Mouse (Mus musculus): Measurements from ENCODE around the gene Galntl5. TPM values are rescaled to one million over a fixed set of nuclear protein-coding genes. Genes with fewer than 3 reads are reported as not detected.
A peak's percentile ranks its signal among the peaks of the same experiment; 100 is the strongest.

Galntl5 gene
- total and polyA plus RNA-seq, 3 experiments = not detected

DNA sequence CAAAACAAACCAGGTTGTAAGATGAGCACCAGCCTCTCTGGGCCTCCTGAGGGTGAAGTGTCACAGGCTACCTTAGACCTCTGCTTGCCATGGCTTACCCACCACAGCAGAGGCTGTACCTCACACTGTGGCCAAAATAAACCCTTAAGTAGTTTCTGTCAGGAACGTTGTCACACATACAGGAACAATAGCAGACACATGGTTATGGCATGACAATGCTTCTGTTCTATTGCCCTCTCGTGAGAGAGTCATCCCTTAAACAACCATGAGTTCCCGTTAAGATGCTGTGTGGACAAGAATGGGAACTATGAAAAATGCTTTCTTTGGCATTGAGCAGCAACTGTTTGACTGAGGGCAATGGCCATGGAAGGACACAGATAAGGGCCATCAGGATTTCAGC is 40.3 kb downstream of the Galntl5 start, which contains the start of gene Galnt11:
Gene Galnt11 (plus strand): TSS at position 301 of the 400 bp plus-strand sequence.
- Histone ChIP-seq H3K27me3 (replicated peaks) (no peaks in the 10 kb centered on the region), H3K9me3 (replicated peaks; ENCODE audit: low read length) (no peaks in the 10 kb centered on the region), H3K4me2 (ENCODE audit: insufficient read depth, low read depth, poor library complexity, severe bottlenecking) (no peak within 1 kb of the TSS), H3K9ac (ENCODE audit: insufficient read depth, low read depth) (peak within 1 kb of the TSS; percentile 60; the same call in 1 of the 2 replicates), H3K4me3 (replicated peaks in 1 of 3; ENCODE audit: low read depth in 2 of 3, low read length in 2 of 3, poor library complexity in 1 of 3) (peak within 1 kb of the TSS; percentile 64 to 68 (median 67)), H3K27ac (ENCODE audit: insufficient read depth, low read depth) (no peak within 1 kb of the TSS), H3K4me1 (ENCODE audit: control insufficient read depth in 1 of 2, insufficient read depth in 2 of 2) (peaks cover 5 to 22% of the 10 kb centered on the region in 2 experiments; a peak in 3 of 4 replicates), H3K36me3 (replicated peaks in 1 of 2; ENCODE audit: control insufficient read depth in 1 of 2, insufficient read depth in 1 of 2, low read length in 1 of 2) (peaks cover 0 to 9% of the 10 kb centered on the region in 2 experiments), H3K79me2 (replicated peaks; ENCODE audit: control insufficient read depth, extremely low read depth, insufficient read depth, poor library complexity, severe bottlenecking) (peaks cover 21% of the 10 kb centered on the region)
- no peak for DNase-seq (ENCODE audit: extremely low read depth)
- in situ Hi-C loops (cut with MboI; ENCODE audit: low pct_ligation_motif_present, low pct_unique_long_range_greater_than_20kb, low sequenced_read_pairs) = no loop called here
- dilution Hi-C loops (cut with MboI; ENCODE audit: extremely low pct_ligation_motif_present, extremely low pct_unique_long_range_greater_than_20kb, low sequenced_read_pairs) = no loop called here
- TF ChIP-seq HCFC1 (IDR thresholded peaks at IDR 0.05; ENCODE audit: low read depth, low read length) (no peak), TCF12 (IDR thresholded peaks at IDR 0.05; ENCODE audit: low read depth, low read length) (no peak), ZNF384 (IDR thresholded peaks at IDR 0.05; ENCODE audit: low read depth, low read length) (no peak), MEF2A (IDR thresholded peaks at IDR 0.05; ENCODE audit: borderline replicate concordance, low read depth, low read length) (no peak), MXI1 (IDR thresholded peaks at IDR 0.05; ENCODE audit: low read depth, low read length) (no peak)

DNA sequence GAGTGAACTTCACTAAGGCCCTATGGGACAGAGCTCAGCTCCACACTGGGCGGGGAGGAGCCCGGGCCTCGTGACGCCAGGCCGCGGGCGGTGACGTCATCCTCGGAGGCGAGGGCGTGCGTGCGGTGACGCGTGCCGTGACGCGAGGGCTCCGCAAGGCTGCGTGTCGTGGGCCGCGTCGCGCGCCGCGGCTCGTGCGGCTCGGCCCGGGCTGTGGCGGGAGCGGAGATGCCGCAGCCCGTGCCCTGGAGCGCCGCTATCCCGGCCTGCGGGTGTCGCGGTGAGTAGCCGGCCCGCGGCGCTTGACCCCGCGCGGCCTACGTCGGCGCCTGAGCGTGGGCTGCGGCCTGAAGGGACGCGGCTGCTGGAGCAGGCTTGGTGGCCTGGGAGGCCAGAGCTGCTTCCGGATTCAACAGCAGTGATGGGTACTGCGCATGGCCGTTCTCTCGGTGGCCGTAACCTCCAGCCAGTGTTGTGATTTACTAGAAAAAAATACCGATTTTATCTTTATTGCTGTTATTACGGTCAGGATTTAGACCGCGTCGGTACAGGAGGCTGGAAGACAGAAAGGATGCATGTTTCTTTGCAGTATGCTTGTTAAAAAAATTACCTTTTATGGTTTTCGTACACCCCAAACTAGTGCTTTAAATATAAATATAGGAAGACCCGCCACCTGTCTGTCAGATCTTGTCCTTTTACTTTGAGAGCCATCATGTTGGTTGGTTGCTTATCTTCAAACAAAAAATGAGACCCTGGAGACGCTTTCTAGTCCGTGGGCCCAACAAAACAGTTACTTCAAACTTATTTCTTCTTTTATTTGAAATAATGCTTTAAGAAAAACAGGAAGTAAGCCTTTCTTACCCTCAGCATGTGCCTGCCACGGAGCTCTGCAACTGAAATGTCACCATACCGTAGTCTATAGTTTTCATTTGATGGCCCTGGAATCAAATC is 41.8 kb downstream of the Galntl5 start, which contains the start of gene E130116L18Rik:
Gene E130116L18Rik (minus strand): TSS at position 402 of the 951 bp plus-strand sequence.
- dilution Hi-C loops (cut with MboI; ENCODE audit: extremely low pct_ligation_motif_present, extremely low pct_unique_long_range_greater_than_20kb, low sequenced_read_pairs) = no loop called here
- Histone ChIP-seq H3K27ac (ENCODE audit: insufficient read depth, low read depth) (no peak within 1 kb of the TSS), H3K4me2 (ENCODE audit: insufficient read depth, low read depth, poor library complexity, severe bottlenecking) (peak within 1 kb of the TSS; percentile 97), H3K9me3 (replicated peaks; ENCODE audit: low read length) (no peaks in the 10 kb centered on the region), H3K27me3 (replicated peaks) (no peaks in the 10 kb centered on the region), H3K4me3 (replicated peaks in 1 of 3; ENCODE audit: low read depth in 2 of 3, low read length in 2 of 3, poor library complexity in 1 of 3) (peak within 1 kb of the TSS; percentile 64 to 68 (median 67)), H3K4me1 (ENCODE audit: control insufficient read depth in 1 of 2, insufficient read depth in 2 of 2) (peaks cover 5 to 22% of the 10 kb centered on the region in 2 experiments; a peak in 3 of 4 replicates), H3K36me3 (replicated peaks in 1 of 2; ENCODE audit: control insufficient read depth in 1 of 2, insufficient read depth in 1 of 2, low read length in 1 of 2) (peaks cover under 1 to 18% of the 10 kb centered on the region in 2 experiments), H3K9ac (ENCODE audit: insufficient read depth, low read depth) (peak within 1 kb of the TSS; percentile 60), H3K79me2 (replicated peaks; ENCODE audit: control insufficient read depth, extremely low read depth, insufficient read depth, poor library complexity, severe bottlenecking) (peaks cover 24% of the 10 kb centered on the region)
- peak; percentile 82 for DNase-seq (ENCODE audit: extremely low read depth)
- in situ Hi-C loops (cut with MboI; ENCODE audit: low pct_ligation_motif_present, low pct_unique_long_range_greater_than_20kb, low sequenced_read_pairs) = no loop called here
- TF ChIP-seq MEF2A (IDR thresholded peaks at IDR 0.05; ENCODE audit: borderline replicate concordance, low read depth, low read length) (peak; percentile 43; the same call in 1 of the 2 replicates), CTCF (conservative IDR thresholded peaks at IDR 0.05 in 1 of 2, IDR thresholded peaks at IDR 0.05 in 1 of 2; ENCODE audit: low read depth in 2 of 2, low read length in 2 of 2) (0 out of 4 replicates have a peak, but pooled peaks of 1 of the 2 experiments have one; percentile 0), UBTF (IDR thresholded peaks at IDR 0.05; ENCODE audit: low read depth, low read length) (peak; percentile 75; the same call in 1 of the 2 replicates), IRF4 (IDR thresholded peaks at IDR 0.05; ENCODE audit: low read depth, low read length) (0 out of 2 replicates have a peak, but pooled peaks have one; percentile 27), NELFE (IDR thresholded peaks at IDR 0.05; ENCODE audit: low read depth, low read length) (peak; percentile 75), ETS1 (conservative IDR thresholded peaks at IDR 0.05; ENCODE audit: low read depth, low read length) (peak; percentile 46; the same call in 1 of the 2 replicates), MAFK (IDR thresholded peaks at IDR 0.05; ENCODE audit: insufficient replicate concordance, low read length) (no peak), POLR2A (IDR thresholded peaks at IDR 0.05; ENCODE audit: low read depth, low read length) (peak; percentile 74; the same call in 1 of the 2 replicates), POLR2AphosphoS2 (IDR thresholded peaks at IDR 0.05; ENCODE audit: low read depth, low read length) (no peak), CHD2 (IDR thresholded peaks at IDR 0.05; ENCODE audit: low read length) (no peak), SMC3 (IDR thresholded peaks at IDR 0.05; ENCODE audit: low read depth, low read length) (no peak), TBP (conservative IDR thresholded peaks at IDR 0.05; ENCODE audit: low read depth, low read length) (0 out of 2 replicates have a peak, but pooled peaks have one; percentile 39), CHD1 (IDR thresholded peaks at IDR 0.05; ENCODE audit: low read depth, low read length) (no peak; the same call in 1 of the 2 replicates), ZC3H11A (IDR thresholded peaks at IDR 0.05; ENCODE audit: low read depth, low read length) (no peak), KAT2A (IDR thresholded peaks at IDR 0.05; ENCODE audit: insufficient replicate concordance, low read length) (0 out of 2 replicates have a peak, but pooled peaks have one; percentile 60), HCFC1 (IDR thresholded peaks at IDR 0.05; ENCODE audit: low read depth, low read length) (peak; percentile 63), JUN (IDR thresholded peaks at IDR 0.05; ENCODE audit: insufficient read depth, low read depth, low read length) (peak; percentile 15; the same call in 1 of the 2 replicates), USF2 (conservative IDR thresholded peaks at IDR 0.05; ENCODE audit: low read depth, low read length) (no peak), E2F4 (IDR thresholded peaks at IDR 0.05; ENCODE audit: insufficient replicate concordance, low read depth, low read length) (no peak), GABPA (IDR thresholded peaks at IDR 0.05; ENCODE audit: insufficient replicate concordance, low read depth, low read length) (peak; percentile 99), JUND (conservative IDR thresholded peaks at IDR 0.05; ENCODE audit: low read depth, low read length) (0 out of 2 replicates have a peak, but pooled peaks have one; percentile 12), ZKSCAN1 (IDR thresholded peaks at IDR 0.05; ENCODE audit: borderline replicate concordance, low read depth, low read length) (no peak), MAZ (IDR thresholded peaks at IDR 0.05; ENCODE audit: low read depth, low read length) (0 out of 2 replicates have a peak, but pooled peaks have one; percentile 20), ZMIZ1 (IDR thresholded peaks at IDR 0.05; ENCODE audit: low read depth, low read length) (peak; percentile 53; the same call in 1 of the 2 replicates), PAX5 (IDR thresholded peaks at IDR 0.05; ENCODE audit: low read length) (no peak)
